Mouse (Mus musculus) midbrain, postnatal 0 days (tissue): Measurements from ENCODE around the gene Gga3. TPM values are rescaled to one million over a fixed set of nuclear protein-coding genes. Genes with fewer than 3 reads are reported as not detected.

Source experiments
- ATAC-seq: fragments of 200-750 bp; cut with Nextera tagmentation; 2 replicates; pipeline ENCODE4 v1.8.0; 2017; ENCODE audit warnings: moderate number of reproducible peaks, mild to moderate bottlenecking, moderate TSS enrichment, moderate library complexity; ENCODE audit not compliant: low FRiP score
- DNase-seq: peaks from one replicate; pipeline ENCODE4 v3.0.0-alpha.2; 2015; ENCODE audit warnings: low spot score
- H3K27ac ChIP-seq: fragments of 300-500 bp; sonication (generic); 2 replicates; pipeline ENCODE4 v1.5.1; 2014; ENCODE audit warnings: low read depth, mild to moderate bottlenecking, low read length, mixed read lengths
- H3K27me3 ChIP-seq: fragments of 300-500 bp; sonication (generic); 2 replicates; pipeline ENCODE4 v1.6.1; 2014; ENCODE audit warnings: low read length, control low read depth, mixed read lengths; ENCODE audit not compliant: insufficient read depth
- H3K36me3 ChIP-seq: fragments of 300-500 bp; sonication (generic); 2 replicates; pipeline ENCODE4 v1.6.1; 2014; ENCODE audit warnings: low read length, control low read depth, mixed read lengths; ENCODE audit not compliant: insufficient read depth
- H3K4me1 ChIP-seq: fragments of 300-500 bp; sonication (generic); 2 replicates; pipeline ENCODE4 v1.6.1; 2014; ENCODE audit warnings: mild to moderate bottlenecking, control low read depth, antibody characterized with exemption, low read length, mixed read lengths; ENCODE audit not compliant: insufficient read depth
- H3K4me2 ChIP-seq: fragments of 300-500 bp; sonication (generic); 2 replicates; pipeline ENCODE4 v1.6.1; 2014; ENCODE audit warnings: low read depth, mild to moderate bottlenecking, low read length, mixed read lengths; ENCODE audit not compliant: poor library complexity, severe bottlenecking
- H3K4me3 ChIP-seq: fragments of 300-500 bp; sonication (generic); 2 replicates; pipeline ENCODE4 v1.5.1; 2014; ENCODE audit warnings: low read depth, mild to moderate bottlenecking, low read length, moderate library complexity
- H3K9ac ChIP-seq: fragments of 300-500 bp; sonication (generic); replicated peaks from 2 replicates; pipeline ENCODE4 v1.6.1; 2014; ENCODE audit warnings: mild to moderate bottlenecking, low read length, moderate library complexity, mixed read lengths; ENCODE audit not compliant: poor library complexity, severe bottlenecking
- H3K9me3 ChIP-seq: fragments of 300-500 bp; sonication (generic); 2 replicates; pipeline ENCODE4 v1.6.1; 2016; ENCODE audit warnings: low read length, control low read depth
- CTCF ChIP-seq: IDR thresholded peaks from 2 replicates; pipeline ENCODE4 v1.5.1; 2016; ENCODE audit warnings: antibody characterized with exemption, mild to moderate bottlenecking
- WGBS: fragments of 180-500 bp; shearing (Covaris S2); extraction: QIAGEN DNeasy Blood & Tissue Kit; methylation state at CpG from one replicate; pipeline ENCODE4 v1.1.7; 2014; 5-methylcytosine and 5-hydroxymethylcytosine counted together
- polyA plus RNA-seq: library from polyadenylated mRNA; unstranded; fragments of >200 nt; fragmentation: Nextera tagmentation; extraction: Ambion mirVana; gene quantifications from 2 replicates; pipeline ENCODE4 v1.2.1, GENCODE M21; 2015
- total RNA-seq: library from RNA; depleted of rRNA; stranded (reverse); fragments of >200 nt; gene quantifications from 2 replicates; pipeline ENCODE4 v1.2.3, GENCODE M21; 2014

The Gga3 gene
- total and polyA plus RNA-seq, 2 experiments from 2014 or later = 20.5 to 34.5 TPM

DNA sequence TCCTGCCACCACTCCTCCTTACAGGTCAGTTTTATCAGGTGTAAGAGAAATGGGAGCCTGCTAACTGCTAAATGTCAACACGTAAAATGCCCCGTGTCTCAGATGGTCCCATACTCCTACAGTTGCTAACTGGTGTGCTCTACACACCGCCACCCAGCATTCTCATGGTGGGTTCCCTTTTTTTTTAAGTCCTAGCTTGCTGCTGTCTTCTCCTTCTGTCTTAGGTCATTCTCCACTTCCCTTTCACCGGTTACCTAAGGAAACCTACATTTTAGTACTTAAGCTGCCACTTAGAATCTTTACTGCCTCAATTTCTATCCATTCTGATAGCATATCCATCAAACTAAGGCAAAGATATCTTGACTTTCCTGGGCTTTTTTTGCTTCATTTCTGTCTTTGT, 2.7 kb downstream of the Gga3 start:
- H3K4me1 ChIP-seq = peaks cover 5% of the 10 kb centered on the region
- TF ChIP-seq CTCF = no peak
- no peaks in the 10 kb centered on the region for H3K27me3 ChIP-seq
- H3K4me3 ChIP-seq = no peak overlapping the region
- H3K9me3 ChIP-seq = no peaks in the 10 kb centered on the region
- no peak overlapping the region for H3K27ac ChIP-seq
- DNase-seq (no peak), ATAC-seq (no peak)
- no peak overlapping the region for H3K9ac ChIP-seq
- H3K4me2 ChIP-seq = no peak overlapping the region
- WGBS = 96% methylated on average over 4 of the region's 4 CpGs
- peaks cover 14% of the 10 kb centered on the region for H3K36me3 ChIP-seq

DNA sequence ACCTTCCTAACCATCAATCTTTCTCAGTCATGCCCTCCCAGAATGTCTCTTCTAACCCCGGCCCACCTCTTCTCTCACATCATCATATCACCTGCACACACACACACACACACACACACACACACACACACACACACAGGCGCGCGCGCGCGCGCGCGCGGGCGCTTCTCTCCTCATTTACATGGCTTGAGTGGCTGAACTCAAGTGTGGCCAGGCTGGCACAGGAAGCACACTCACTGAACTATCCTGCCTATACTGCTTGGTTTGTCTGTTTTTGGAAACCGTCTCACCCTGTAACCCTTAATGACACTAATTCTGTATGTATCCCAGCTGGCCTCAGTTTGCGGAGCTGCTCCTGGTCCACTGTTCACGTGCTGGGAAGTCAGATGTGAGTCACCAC, 3.1 kb downstream of the Gga3 start:
- no peak overlapping the region for H3K27ac ChIP-seq
- no peak overlapping the region for H3K4me2 ChIP-seq
- WGBS = 98% methylated on average over 15 of the region's 15 CpGs
- H3K36me3 ChIP-seq = peaks cover 10% of the 10 kb centered on the region
- no peak overlapping the region for H3K9ac ChIP-seq
- ATAC-seq (no peak), DNase-seq (no peak)
- H3K4me1 ChIP-seq = peaks cover 5% of the 10 kb centered on the region
- no peaks in the 10 kb centered on the region for H3K27me3 ChIP-seq
- no peaks in the 10 kb centered on the region for H3K9me3 ChIP-seq
- no peak overlapping the region for H3K4me3 ChIP-seq
- no peak for TF ChIP-seq CTCF

DNA sequence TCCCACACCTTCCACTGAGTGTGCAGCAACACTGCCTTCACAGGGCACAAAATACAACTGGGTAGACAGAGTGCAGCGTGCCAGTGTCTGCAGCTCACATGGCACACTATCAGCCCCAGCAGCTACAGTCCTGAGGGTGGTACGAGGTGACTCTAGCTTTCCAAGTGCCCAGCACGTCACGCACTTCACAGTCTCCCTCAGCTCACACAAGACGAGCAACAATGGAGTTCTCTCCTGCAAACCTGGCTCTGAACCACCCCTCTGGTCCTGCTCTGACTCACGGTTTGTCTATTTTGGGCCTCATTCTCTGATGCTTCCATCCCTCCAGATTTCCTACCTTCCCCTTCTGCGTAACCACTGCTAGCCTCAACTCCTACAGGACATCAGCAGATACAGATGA, 4.1 kb downstream of the Gga3 start:
- no peak for TF ChIP-seq CTCF
- Histone ChIP-seq H3K4me1 (peaks cover 5% of the 10 kb centered on the region), H3K36me3 (peaks cover 10% of the 10 kb centered on the region), H3K9me3 (no peaks in the 10 kb centered on the region), H3K9ac (no peak overlapping the region), H3K4me3 (no peak overlapping the region), H3K27ac (no peak overlapping the region), H3K4me2 (no peak overlapping the region), H3K27me3 (no peaks in the 10 kb centered on the region)
- WGBS = 93% methylated on average over 7 of the region's 7 CpGs
- ATAC-seq (no peak), DNase-seq (no peak)

DNA sequence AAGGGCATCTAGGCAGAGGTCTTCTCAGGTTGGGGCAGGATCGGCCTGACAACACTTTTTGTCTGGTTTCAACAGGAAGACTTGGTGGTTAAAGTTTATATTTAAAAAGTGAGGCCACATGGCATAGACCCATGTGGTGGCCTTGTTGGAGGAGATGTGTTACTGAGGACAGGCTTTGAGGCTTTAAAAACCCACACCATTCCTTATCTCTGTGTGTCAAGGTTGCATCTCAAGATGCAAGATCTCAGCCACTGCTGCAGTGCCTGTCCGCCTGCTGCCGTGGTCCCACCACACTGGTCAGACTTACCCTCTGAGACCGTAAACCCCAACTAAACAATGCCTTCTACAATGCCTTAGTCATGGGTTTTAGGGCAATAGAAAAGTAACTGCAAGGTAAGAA, 5.5 kb downstream of the Gga3 start:
- Histone ChIP-seq H3K4me2 (no peak overlapping the region), H3K9me3 (no peaks in the 10 kb centered on the region), H3K9ac (no peak overlapping the region), H3K4me3 (no peak overlapping the region), H3K27me3 (no peaks in the 10 kb centered on the region), H3K27ac (no peak overlapping the region), H3K36me3 (peaks cover 21% of the 10 kb centered on the region), H3K4me1 (peaks cover 5% of the 10 kb centered on the region)
- ATAC-seq (no peak), DNase-seq (no peak)
- no peak for TF ChIP-seq CTCF
- WGBS = 88% methylated on average over 4 of the region's 4 CpGs

DNA sequence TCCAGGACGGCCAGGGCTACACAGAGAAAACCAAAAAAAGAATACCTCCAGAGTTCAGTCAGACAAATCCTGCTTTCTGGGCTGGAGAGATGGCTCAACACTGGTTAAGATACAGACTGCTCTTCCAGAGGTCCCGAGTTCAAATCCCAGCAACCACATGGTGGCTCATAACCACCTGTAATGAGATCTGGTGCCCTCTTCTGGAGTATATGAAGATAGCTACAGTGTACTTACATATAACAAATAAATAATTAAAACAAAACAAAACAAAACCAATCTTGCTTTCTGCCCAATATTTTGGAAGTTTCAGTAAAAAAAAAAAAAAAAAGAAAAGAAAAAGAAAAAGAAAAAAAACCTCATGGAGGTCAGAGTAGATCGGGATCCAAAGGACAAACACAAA, 8.6 kb downstream of the Gga3 start:
- WGBS = 96% methylated on average over 3 of the region's 3 CpGs
- no peaks in the 10 kb centered on the region for H3K9me3 ChIP-seq
- no peak for DNase-seq
- H3K4me1 ChIP-seq = no peaks in the 10 kb centered on the region
- H3K36me3 ChIP-seq = peaks cover 46% of the 10 kb centered on the region
- no peak for ATAC-seq
- H3K4me3 ChIP-seq = no peak overlapping the region
- no peak overlapping the region for H3K9ac ChIP-seq
- no peaks in the 10 kb centered on the region for H3K27me3 ChIP-seq
- no peak overlapping the region for H3K4me2 ChIP-seq
- TF ChIP-seq CTCF = peak; percentile 36
- no peak overlapping the region for H3K27ac ChIP-seq

DNA sequence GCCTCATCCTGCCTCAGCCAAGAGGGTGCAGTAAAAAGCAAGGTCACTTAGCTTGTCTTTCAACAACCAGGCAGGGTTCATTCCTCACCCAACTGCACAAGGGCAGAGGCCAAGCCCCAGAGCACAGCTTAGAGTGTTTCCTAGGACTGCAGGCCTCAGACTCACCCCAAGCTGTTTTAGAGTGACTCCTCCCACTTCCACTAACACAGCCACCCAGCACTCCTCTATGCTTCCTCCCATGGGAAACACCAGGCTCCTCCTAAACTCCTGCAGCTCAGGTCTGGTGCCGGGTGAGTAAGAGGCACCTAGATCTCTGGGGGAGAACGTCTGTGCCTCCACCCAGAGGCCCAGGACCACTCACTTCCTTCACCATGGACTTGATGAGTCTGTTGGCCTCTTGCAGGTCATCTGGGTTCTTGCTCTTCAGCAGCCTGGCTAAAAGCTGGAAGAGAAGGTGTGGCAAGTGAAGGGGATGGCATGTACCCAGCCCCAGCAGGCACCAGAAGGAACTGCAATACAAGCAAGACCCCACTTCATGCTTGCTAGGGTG, 13.2 kb downstream of the Gga3 start:
- no peak overlapping the region for H3K4me3 ChIP-seq
- DNase-seq (no peak), ATAC-seq (no peak)
- peaks cover 78% of the 10 kb centered on the region for H3K36me3 ChIP-seq
- no peaks in the 10 kb centered on the region for H3K27me3 ChIP-seq
- no peak for TF ChIP-seq CTCF
- no peaks in the 10 kb centered on the region for H3K9me3 ChIP-seq
- 89% methylated on average over 2 of the region's 2 CpGs for WGBS
- no peaks in the 10 kb centered on the region for H3K4me1 ChIP-seq
- no peak overlapping the region for H3K9ac ChIP-seq
- no peak overlapping the region for H3K27ac ChIP-seq
- H3K4me2 ChIP-seq = no peak overlapping the region
